Mouse (Mus musculus) liver, embryonic 14.5 days (tissue): Measurements from ENCODE around the gene Wdr20rt.

Source experiments
- CTCF ChIP-seq: IDR thresholded peaks from 2 replicates; pipeline ENCODE4 v1.5.1; 2016; ENCODE audit warnings: antibody characterized with exemption, low read depth, control low read depth
- EP300 ChIP-seq: IDR thresholded peaks from 2 replicates; pipeline ENCODE4 v1.6.1; 2016; ENCODE audit warnings: antibody characterized with exemption, low read depth

DNA sequence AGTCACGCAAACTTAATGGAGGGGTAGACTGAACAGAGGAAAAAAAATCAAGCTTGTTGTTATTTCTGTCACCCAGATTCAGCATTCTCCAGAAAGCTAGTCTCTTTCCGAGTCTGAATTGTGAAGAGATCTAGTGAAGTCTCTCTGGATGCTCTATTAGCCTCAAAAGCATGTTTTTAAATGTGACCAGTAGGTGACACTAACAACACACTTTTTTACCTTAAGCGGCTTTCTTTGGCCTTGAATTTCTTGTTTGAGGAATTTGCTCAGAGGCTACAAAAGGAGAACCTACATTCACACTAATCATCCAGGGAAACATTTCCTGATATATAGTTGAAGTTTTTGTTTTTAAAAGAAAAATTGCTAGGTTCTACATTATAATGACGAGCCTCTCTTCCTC, 48.5 kb downstream of the Wdr20rt start:
- TF ChIP-seq CTCF = no peak
- no peak for TF ChIP-seq EP300
